Mouse (Mus musculus): ENCODE data around the gene Aox1.

- no peak for TF ChIP-seq CTCF (IDR thresholded peaks at IDR 0.05; ENCODE audit: low read depth, low read length)
- TF ChIP-seq POLR2AphosphoS5 (IDR thresholded peaks at IDR 0.05; ENCODE audit: insufficient replicate concordance, low read depth, low read length): no peak
Observed at GRCm38 (mm10) chr1:58107066-58107465, 77.3 kb downstream of the Aox1 start.
